23 mouse cellular contexts compared by ENCODE assay signal in genomic region chr10:62215633-62216032, GRCm38 (mm10). TPM values are rescaled to one million over a fixed set of nuclear protein-coding genes. Genes with fewer than 3 reads are reported as not detected.
DNase-seq lines count a peak whose midpoint lies in the region; ATAC-seq lines count a peak whose summit lies in the region.
"Had no signal": no experiment of that assay in that cellular context is flagged by ENCODE, and none has a peak within 500 bp of the region (broad histone marks: within the 10 kb centered on the region; RNA-seq: fewer than 3 reads in every experiment).

No protein-coding gene starts in this region.

- peaks cover 34% of the 10 kb centered on the region for H3K4me1 ChIP-seq in hindbrain, embryonic 10.5 days (replicated peaks)
- no peaks in the 10 kb centered on the region; the same call in 1 of the 2 replicates for H3K4me1 ChIP-seq in hindbrain, embryonic 11.5 days (replicated peaks; ENCODE audit: control insufficient read depth, insufficient read depth, low read length)
- peaks cover 62% of the 10 kb centered on the region for H3K4me1 ChIP-seq in brown adipose tissue, adult 24 weeks (ENCODE audit: control insufficient read depth, insufficient read depth, insufficient read length, low read length)
- peaks cover 45% of the 10 kb centered on the region for H3K4me1 ChIP-seq in kidney, embryonic 16.5 days (ENCODE audit: insufficient read depth, low read length)

- H3K27ac ChIP-seq in hindbrain, embryonic 10.5 days: 0 out of 2 replicates have a peak overlapping the region, but pooled peaks have one; percentile 85
- no peak overlapping the region for H3K27ac ChIP-seq in hindbrain, embryonic 11.5 days (ENCODE audit: low read depth, low read length)
- peak overlapping the region; percentile 69 for H3K27ac ChIP-seq in brown adipose tissue, adult 24 weeks (replicated peaks; ENCODE audit: low read depth, low read length)
- H3K27ac ChIP-seq in kidney, embryonic 16.5 days (ENCODE audit: low read length): no peak overlapping the region
- H3K27ac ChIP-seq: embryonic facial prominence, embryonic 12.5 days; left cerebral cortex, adult 2 months; limb, embryonic 15.5 days; midbrain, embryonic 12.5 days had no signal

- H3K9me3 ChIP-seq in hindbrain, embryonic 10.5 days: no peaks in the 10 kb centered on the region
- no peaks in the 10 kb centered on the region for H3K9me3 ChIP-seq in hindbrain, embryonic 11.5 days (ENCODE audit: control insufficient read depth, low read length)
- no peaks in the 10 kb centered on the region for H3K9me3 ChIP-seq in kidney, embryonic 16.5 days (ENCODE audit: low read length)
- H3K9me3 ChIP-seq: embryonic facial prominence, embryonic 12.5 days; heart, embryonic 15.5 days; limb, embryonic 15.5 days; midbrain, embryonic 12.5 days; neural tube, embryonic 15.5 days had no signal

- DNase-seq in hindbrain, embryonic 10.5 days (ENCODE audit: low spot score): no peak
- no peak for DNase-seq in hindbrain, embryonic 11.5 days (ENCODE audit: low spot score)
- DNase-seq in liver: peak; percentile 51
- DNase-seq in thymus, postnatal 36 days: no peak
- DNase-seq in right cerebral cortex, postnatal 25 days: no peak
- DNase-seq: adrenal gland, adult 2 months; cerebellum, postnatal 14 days; gastrocnemius, postnatal 36 days; kidney, adult 9 months; lung, postnatal 36 days; retina, postnatal 1 day; thymus, adult 2 months had no signal

- H3K27me3 ChIP-seq in hindbrain, embryonic 10.5 days (ENCODE audit: insufficient read depth, poor library complexity, severe bottlenecking): no peaks in the 10 kb centered on the region
- no peaks in the 10 kb centered on the region for H3K27me3 ChIP-seq in hindbrain, embryonic 11.5 days (ENCODE audit: control insufficient read depth, insufficient read depth, low read length)
- no peaks in the 10 kb centered on the region for H3K27me3 ChIP-seq in kidney, embryonic 16.5 days (ENCODE audit: insufficient read depth, low read length)
- H3K27me3 ChIP-seq: embryonic facial prominence, embryonic 12.5 days; heart, embryonic 15.5 days; limb, embryonic 15.5 days; midbrain, embryonic 12.5 days; neural tube, embryonic 15.5 days had no signal

- no peak for ATAC-seq in hindbrain, embryonic 11.5 days (ENCODE audit: low FRiP score)
- ATAC-seq in megakaryocyte-erythroid progenitor cell, adult 5-6 weeks (replicated peaks; ENCODE audit: low FRiP score, low TSS enrichment, poor library complexity, severe bottlenecking): peak; percentile 32
- no peak for ATAC-seq in kidney, embryonic 16.5 days (ENCODE audit: low FRiP score, low TSS enrichment)

- H3K4me2 ChIP-seq in hindbrain, embryonic 11.5 days (replicated peaks; ENCODE audit: low read depth, low read length): no peak overlapping the region
- no peak overlapping the region for H3K4me2 ChIP-seq in kidney, embryonic 16.5 days (replicated peaks; ENCODE audit: low read depth, low read length)
- H3K4me2 ChIP-seq: embryonic facial prominence, embryonic 12.5 days; heart, embryonic 15.5 days; limb, embryonic 15.5 days; midbrain, embryonic 12.5 days; neural tube, embryonic 15.5 days had no signal

- no peak overlapping the region for H3K9ac ChIP-seq in hindbrain, embryonic 11.5 days (ENCODE audit: low read depth, low read length)
- no peak overlapping the region for H3K9ac ChIP-seq in kidney, embryonic 16.5 days (replicated peaks; ENCODE audit: low read length)
- H3K9ac ChIP-seq: embryonic facial prominence, embryonic 12.5 days; heart, embryonic 15.5 days; limb, embryonic 15.5 days; midbrain, embryonic 12.5 days; neural tube, embryonic 15.5 days had no signal

- WGBS in hindbrain, embryonic 10.5 days: 94% methylated on average over 8 of the region's 8 CpGs
- WGBS in hindbrain, embryonic 11.5 days: 97% methylated on average over 8 of the region's 8 CpGs
- 93% methylated on average over 8 of the region's 8 CpGs for WGBS in kidney, embryonic 16.5 days

- H3K36me3 ChIP-seq in hindbrain, embryonic 10.5 days: no peaks in the 10 kb centered on the region
- H3K36me3 ChIP-seq in hindbrain, embryonic 11.5 days (ENCODE audit: control insufficient read depth, insufficient read depth, low read length): no peaks in the 10 kb centered on the region
- no peaks in the 10 kb centered on the region for H3K36me3 ChIP-seq in kidney, embryonic 16.5 days (ENCODE audit: insufficient read depth, low read length)
- H3K36me3 ChIP-seq: embryonic facial prominence, embryonic 12.5 days; heart, embryonic 15.5 days; limb, embryonic 15.5 days; midbrain, embryonic 12.5 days; neural tube, embryonic 15.5 days had no signal

- H3K4me3 ChIP-seq in hindbrain, embryonic 10.5 days: no peak overlapping the region
- no peak overlapping the region for H3K4me3 ChIP-seq in hindbrain, embryonic 11.5 days (ENCODE audit: low read depth, low read length)
- no peak overlapping the region for H3K4me3 ChIP-seq in brown adipose tissue, adult 24 weeks (ENCODE audit: insufficient read depth, low read depth, low read length)
- no peak overlapping the region for H3K4me3 ChIP-seq in kidney, embryonic 16.5 days (ENCODE audit: low read length)
- H3K4me3 ChIP-seq: embryonic facial prominence, embryonic 12.5 days; heart, embryonic 15.5 days; left cerebral cortex, adult 2 months; limb, embryonic 15.5 days; midbrain, embryonic 12.5 days; neural tube, embryonic 15.5 days had no signal

RNA-seq across cellular contexts. Expression of gene Tspan15, which starts 15.4 kb away (rescaled TPM):
- 18.6 and 18.8 TPM in 2 replicates for polyA plus RNA-seq in hindbrain, embryonic 10.5 days (2016; fragmentation: Nextera tagmentation; extraction: Ambion mirVana)
- 9.2 and 11.0 TPM in 2 replicates for polyA plus RNA-seq in hindbrain, embryonic 11.5 days (2014; fragmentation: Nextera tagmentation; extraction: Ambion mirVana)
- polyA plus RNA-seq in brown adipose tissue, adult 24 weeks (2012; ENCODE audit: insufficient read depth, insufficient read length, missing spikeins): 16.2 and 21.8 TPM in 2 replicates
- 1.9 and 10.3 TPM in 2 replicates for total RNA-seq in megakaryocyte-erythroid progenitor cell, adult 5-6 weeks (2014; fragmentation: Nextera tagmentation)
- 1.5 and 1.7 TPM in 2 replicates for total RNA-seq in megakaryocyte-erythroid progenitor cell, adult 5-6 weeks (2017)
- 69.5 and 78.7 TPM in 2 replicates for polyA plus RNA-seq in kidney, embryonic 16.5 days (2015; fragmentation: Nextera tagmentation; extraction: Ambion mirVana)

RNA-seq across cellular contexts. Expression of gene Tacr2, which starts 36.6 kb away (rescaled TPM):
- not detected in 2 replicates for polyA plus RNA-seq in hindbrain, embryonic 10.5 days (2016; fragmentation: Nextera tagmentation; extraction: Ambion mirVana)
- not detected in 2 replicates for polyA plus RNA-seq in hindbrain, embryonic 11.5 days (2014; fragmentation: Nextera tagmentation; extraction: Ambion mirVana)
- not detected in 2 replicates for polyA plus RNA-seq in brown adipose tissue, adult 24 weeks (2012; ENCODE audit: insufficient read depth, insufficient read length, missing spikeins)
- not detected in 2 replicates for total RNA-seq in megakaryocyte-erythroid progenitor cell, adult 5-6 weeks (2014; fragmentation: Nextera tagmentation)
- total RNA-seq in megakaryocyte-erythroid progenitor cell, adult 5-6 weeks (2017): not detected in 2 replicates
- 0.15 and 0.22 TPM in 2 replicates for polyA plus RNA-seq in kidney, embryonic 16.5 days (2015; fragmentation: Nextera tagmentation; extraction: Ambion mirVana)
- total RNA-seq: gastrocnemius, postnatal 36 days had no signal
- polyA plus RNA-seq: embryonic facial prominence, embryonic 12.5 days; forebrain, embryonic 11.5 days; heart, embryonic 15.5 days; hindbrain, embryonic 16.5 days; limb, embryonic 15.5 days; midbrain, embryonic 12.5 days had no signal

Comparison
In these comparisons a context has a peak if more than half of its experiments do, and no peak if none do; other contexts are left out.
1. H3K27ac ChIP-seq: peak in hindbrain, embryonic 10.5 days (single experiment) and brown adipose tissue, adult 24 weeks (single experiment); none in hindbrain, embryonic 11.5 days (single experiment) and kidney, embryonic 16.5 days (single experiment).